Mouse (Mus musculus): ENCODE measurements around the gene Slc6a9. TPM values are rescaled to one million over a fixed set of nuclear protein-coding genes. Genes with fewer than 3 reads are reported as not detected.
A peak's percentile ranks its signal among the peaks of the same experiment; 100 is the strongest.

Slc6a9 gene
- total RNA-seq, 1 experiment from 2014 or later: 1.9 TPM

DNA sequence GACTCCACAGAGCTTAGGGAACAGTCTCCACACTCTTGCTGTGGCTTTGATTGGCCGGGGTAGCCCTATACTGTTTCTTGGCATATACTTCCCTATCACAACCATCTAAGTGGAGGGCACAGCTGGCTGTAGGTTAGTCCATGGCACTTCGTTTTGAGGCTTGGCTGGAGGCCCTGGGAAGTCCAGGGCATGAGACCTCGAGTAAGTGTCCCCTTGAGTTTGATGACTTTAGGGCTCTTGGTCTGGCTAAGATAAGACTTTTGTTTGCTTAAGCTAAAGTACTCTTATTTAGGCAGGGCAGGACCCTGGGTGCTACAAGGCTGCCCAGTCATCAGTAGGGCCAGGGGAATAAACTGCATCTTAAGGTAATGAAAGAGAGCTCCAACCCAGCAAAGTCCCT is 63.8 kb downstream of the Slc6a9 start:
- ATAC-seq (replicated peaks; ENCODE audit: low read depth, poor library complexity, severe bottlenecking): no peak

- ATAC-seq (replicated peaks; ENCODE audit: low read depth, poor library complexity, severe bottlenecking): no peak
Measured at GRCm38 (mm10) chr4:117904094-117904493, 69.8 kb downstream of the Slc6a9 start.

GRCm38 (mm10) chr4:117904761-117905160 is 70.5 kb downstream of the Slc6a9 start:
- no peak for ATAC-seq (replicated peaks; ENCODE audit: low read depth, poor library complexity, severe bottlenecking)

DNA sequence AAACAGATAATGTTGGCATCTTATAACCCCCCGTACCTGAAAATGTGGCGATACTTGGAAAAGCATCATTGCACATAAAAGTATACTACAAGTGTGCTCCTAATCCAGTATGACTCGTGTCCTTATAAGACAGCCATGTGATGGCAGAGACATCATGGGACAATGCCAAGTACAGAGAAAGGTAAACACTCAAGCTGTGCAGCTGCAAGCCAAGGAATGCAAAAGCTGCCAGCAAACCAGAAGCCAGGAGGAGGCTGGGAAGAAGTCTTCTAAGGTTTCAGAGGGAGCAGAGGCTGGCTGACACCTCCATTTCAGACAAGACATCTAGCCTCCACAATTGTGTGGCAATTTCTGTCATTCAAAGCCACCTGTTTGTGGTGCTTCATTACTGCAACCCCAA is 71.9 kb downstream of the Slc6a9 start:
- no peak for ATAC-seq (replicated peaks; ENCODE audit: low read depth, poor library complexity, severe bottlenecking)

- ATAC-seq (replicated peaks; ENCODE audit: low read depth, poor library complexity, severe bottlenecking): no peak
Measured at GRCm38 (mm10) chr4:117908834-117909453, 74.6 kb downstream of the Slc6a9 start.

DNA sequence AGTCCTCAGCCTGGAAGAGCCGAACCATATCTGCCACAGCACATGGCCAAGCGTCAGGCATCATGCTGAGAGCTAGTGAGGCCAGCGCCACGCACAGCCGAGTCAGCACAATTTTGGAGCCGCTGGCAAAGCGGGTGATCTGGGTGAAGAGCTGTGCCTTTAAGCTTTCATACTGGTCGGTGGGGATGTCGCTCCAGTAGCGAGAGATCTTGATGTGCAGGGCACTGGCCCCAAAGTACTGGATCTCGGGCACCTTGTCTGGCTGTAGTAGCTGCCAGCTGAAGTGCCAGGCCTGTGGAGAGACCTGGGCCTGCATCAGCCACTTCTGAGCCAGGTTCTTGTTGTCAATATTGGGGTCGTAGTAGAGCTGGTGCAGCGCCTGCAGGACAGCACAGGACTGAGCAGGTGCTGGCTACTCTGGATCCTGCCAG is 77.8 kb downstream of the Slc6a9 start:
- no peak for ATAC-seq (replicated peaks; ENCODE audit: low read depth, poor library complexity, severe bottlenecking)

GRCm38 (mm10) chr4:117912685-117913273 is 78.5 kb downstream of the Slc6a9 start:
- ATAC-seq (replicated peaks; ENCODE audit: low read depth, poor library complexity, severe bottlenecking): no peak

- no peak for ATAC-seq (replicated peaks; ENCODE audit: low read depth, poor library complexity, severe bottlenecking)
Measured at GRCm38 (mm10) chr4:117913421-117913820, 79.1 kb downstream of the Slc6a9 start.

DNA sequence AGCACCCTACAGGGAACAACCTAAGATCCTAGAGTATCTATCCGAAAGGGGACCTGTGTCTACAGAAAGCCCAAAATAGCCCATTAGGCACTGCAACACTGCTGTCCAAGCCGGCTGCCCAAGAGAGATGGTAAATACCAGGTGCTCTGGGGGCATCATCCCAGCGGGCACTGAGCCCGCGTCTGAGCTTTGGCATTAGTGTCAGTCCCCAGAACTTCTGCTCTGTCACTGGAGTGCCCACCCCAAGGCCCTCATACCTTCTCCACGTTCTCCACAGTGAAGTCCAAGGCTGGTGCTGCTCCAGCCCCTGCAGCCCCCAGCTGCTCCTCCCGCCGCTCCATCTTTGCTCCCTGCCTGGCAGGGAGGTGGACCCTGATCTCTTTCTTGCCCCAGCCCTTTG is 79.7 kb downstream of the Slc6a9 start:
- no peak for ATAC-seq (replicated peaks; ENCODE audit: low read depth, poor library complexity, severe bottlenecking)

- peak; percentile 85 for ATAC-seq (replicated peaks; ENCODE audit: low read depth, poor library complexity, severe bottlenecking)
Measured at GRCm38 (mm10) chr4:117914591-117915442, 80.5 kb downstream of the Slc6a9 start, which contains the start of gene Ipo13. Gene Ipo13 (minus strand): TSS chr4:117914999.

GRCm38 (mm10) chr4:117915489-117916105 is 81.3 kb downstream of the Slc6a9 start:
- peak; percentile 24 for ATAC-seq (replicated peaks; ENCODE audit: low read depth, poor library complexity, severe bottlenecking)

DNA sequence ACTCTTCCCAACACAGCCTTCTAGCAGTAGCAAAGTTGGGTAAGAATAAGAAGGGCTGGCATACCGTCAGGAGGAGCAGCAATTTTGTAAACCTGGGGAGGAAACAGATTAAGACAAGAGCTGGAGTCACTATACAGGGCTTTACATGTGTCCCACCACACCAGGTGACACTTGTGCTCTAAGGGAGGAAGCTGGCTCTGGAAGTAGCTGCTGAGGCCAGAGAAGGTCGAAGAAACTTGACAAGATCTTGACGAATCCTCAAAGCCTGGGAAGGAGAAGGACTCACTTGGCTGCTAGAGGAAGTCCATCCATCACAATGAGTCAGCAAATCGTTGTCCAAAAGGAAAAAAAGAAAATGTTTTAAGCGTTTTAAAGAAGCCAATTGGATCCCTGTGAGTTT is 82.1 kb downstream of the Slc6a9 start:
- no peak for ATAC-seq (replicated peaks; ENCODE audit: low read depth, poor library complexity, severe bottlenecking)

- no peak for ATAC-seq (replicated peaks; ENCODE audit: low read depth, poor library complexity, severe bottlenecking)
Measured at GRCm38 (mm10) chr4:117917402-117917801, 83.1 kb downstream of the Slc6a9 start.

DNA sequence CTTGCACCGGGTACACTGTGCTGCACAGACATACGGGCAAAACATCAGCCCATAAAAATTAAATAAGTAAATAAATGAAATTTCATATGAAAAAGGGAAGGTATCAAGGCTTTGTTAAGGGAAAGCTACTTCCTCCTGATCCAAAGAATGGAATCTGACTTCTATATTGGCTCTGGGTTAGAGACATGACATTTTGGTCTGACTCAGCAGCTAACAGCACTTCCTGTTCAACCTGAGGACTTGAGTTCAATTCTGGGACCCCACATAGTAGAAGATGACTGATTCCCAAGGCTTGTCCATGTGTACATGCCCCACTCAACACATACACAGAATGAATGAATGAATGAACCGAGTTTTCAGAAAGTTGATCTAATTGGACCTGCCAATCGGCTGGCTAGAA is 83.5 kb downstream of the Slc6a9 start:
- ATAC-seq (replicated peaks; ENCODE audit: low read depth, poor library complexity, severe bottlenecking): no peak

- no peak for ATAC-seq (replicated peaks; ENCODE audit: low read depth, poor library complexity, severe bottlenecking)
Measured at GRCm38 (mm10) chr4:117918261-117918660, 84.0 kb downstream of the Slc6a9 start.

- ATAC-seq (replicated peaks; ENCODE audit: low read depth, poor library complexity, severe bottlenecking): no peak
Measured at GRCm38 (mm10) chr4:117918762-117919161, 84.5 kb downstream of the Slc6a9 start.

DNA sequence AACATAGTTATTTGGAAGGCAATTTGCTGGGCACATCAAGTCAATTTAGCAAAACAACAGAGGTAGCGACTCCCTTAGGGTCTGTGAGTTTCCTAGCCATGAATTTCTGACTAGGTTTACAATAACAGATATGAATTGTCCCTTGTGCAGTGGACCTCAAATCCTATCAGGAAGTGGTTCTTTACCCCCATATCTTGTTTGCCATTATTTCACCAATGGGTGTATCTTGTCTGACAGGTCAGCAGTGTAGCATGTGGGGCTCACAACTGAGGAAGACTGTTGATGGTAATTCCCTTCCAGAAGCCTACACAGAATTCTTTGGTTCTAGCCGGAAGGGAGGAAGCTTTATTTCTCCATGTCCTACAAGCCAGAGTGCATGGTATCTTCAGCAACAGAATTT is 87.1 kb downstream of the Slc6a9 start:
- no peak for ATAC-seq (replicated peaks; ENCODE audit: low read depth, poor library complexity, severe bottlenecking)

GRCm38 (mm10) chr4:117923450-117923849 is 89.1 kb downstream of the Slc6a9 start:
- no peak for ATAC-seq (replicated peaks; ENCODE audit: low read depth, poor library complexity, severe bottlenecking)
